Mouse (Mus musculus): ENCODE data around the gene Foxs1. TPM values are rescaled to one million over a fixed set of nuclear protein-coding genes. Genes with fewer than 3 reads are reported as not detected.
A peak's percentile ranks its signal among the peaks of the same experiment; 100 is the strongest.

Foxs1 gene
- total RNA-seq, 4 experiments from 2014 or later, result 2.0 to 3.5 (median 2.2) TPM

DNA sequence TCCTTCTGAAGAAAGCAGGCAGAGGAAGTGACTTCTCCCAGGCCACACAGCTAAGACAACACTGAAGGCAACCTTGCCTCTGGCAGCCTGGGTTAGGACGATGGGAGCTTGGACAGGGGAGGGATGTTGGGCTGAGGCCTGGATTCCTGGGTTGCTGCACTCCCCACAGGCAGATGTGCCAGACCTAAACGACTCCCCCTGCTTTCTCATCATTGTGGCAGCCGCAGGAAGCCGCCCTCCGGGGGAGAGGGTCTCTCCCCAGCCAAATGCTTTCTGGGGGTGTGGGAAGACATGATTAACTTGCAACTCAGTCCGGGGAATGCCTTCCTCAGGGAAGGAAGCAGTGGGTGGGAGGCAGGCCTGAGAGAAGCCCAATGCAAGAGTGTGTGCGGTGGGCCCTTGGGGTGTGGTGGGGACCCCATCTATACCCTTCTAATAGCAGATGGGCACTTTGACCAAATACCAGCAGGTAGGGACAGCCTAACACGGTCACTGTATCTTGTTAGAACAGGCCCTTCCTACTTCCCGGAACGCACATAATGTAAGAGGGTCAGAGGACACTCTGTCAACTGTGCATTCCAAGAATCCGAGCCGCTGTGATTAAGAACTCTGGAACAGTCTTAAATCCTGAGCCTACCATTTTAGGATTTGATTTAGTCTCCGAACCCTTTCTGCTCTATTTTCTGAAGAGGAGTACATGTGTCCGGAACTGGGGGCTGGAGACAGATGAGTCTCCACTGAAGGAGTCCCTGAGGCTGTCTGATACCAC is 4.6 kb downstream of the Foxs1 start:
- DNase-seq, result no peak

- no peak for DNase-seq
Observed at GRCm38 (mm10) chr2:152927371-152927770, 5.6 kb downstream of the Foxs1 start.

GRCm38 (mm10) chr2:152926896-152927295 is 6.1 kb downstream of the Foxs1 start:
- DNase-seq, result no peak

DNA sequence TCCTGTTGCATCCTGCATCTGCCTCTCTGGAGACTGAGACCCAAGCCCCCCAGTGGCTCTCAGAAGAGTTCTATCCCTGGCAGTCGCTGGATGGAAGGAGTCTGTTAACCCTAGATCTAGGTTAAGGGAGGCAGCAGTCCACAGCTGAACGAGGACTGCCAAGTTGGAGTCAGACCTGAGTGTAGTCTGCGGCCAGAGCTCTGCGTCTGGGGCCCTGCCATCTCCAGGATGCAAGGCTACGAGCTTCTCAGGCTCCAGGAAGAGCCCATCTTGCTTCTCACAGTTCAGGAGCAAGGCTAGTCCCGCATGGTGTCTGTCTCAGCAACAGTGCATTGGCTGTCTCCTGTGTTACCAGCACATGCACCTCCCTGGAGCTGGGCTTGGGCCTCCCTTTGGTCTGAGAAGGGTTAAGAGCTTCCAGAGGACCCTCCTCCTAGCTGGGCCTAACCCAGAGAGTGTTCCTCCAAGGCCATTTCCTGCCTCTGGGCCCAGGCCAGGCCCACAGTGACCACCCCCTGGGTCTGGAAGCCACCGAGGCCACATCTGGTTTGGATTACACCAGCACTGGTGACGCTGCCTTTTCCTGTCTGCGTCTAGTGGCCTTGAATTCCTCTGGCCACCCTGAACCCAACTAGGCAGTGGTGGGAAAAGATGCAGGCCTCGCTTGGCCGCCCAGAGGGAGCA is 7.7 kb downstream of the Foxs1 start:
- peak; percentile 81 for DNase-seq

DNA sequence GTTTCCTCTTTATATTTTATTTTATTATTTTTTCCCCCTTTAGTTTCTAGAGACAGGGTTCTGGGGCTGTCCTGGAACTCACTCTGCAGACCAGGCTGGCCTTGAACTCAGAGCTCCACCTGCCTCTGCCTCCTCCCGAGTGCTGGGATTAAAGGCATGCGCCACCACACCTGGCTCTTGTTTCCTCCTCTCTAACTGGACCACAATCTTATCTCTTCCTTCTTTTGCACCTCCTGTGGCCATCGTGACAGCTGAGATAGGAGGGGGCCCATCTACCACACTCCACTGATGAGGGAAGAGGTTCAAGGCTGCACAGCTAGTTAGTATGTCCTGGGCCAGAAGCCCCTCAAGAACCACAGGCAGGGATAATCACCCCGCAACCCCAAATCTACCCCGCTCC is 8.5 kb downstream of the Foxs1 start:
- DNase-seq, result no peak

GRCm38 (mm10) chr2:152924128-152924527 is 8.9 kb downstream of the Foxs1 start:
- DNase-seq, result no peak

- no peak for DNase-seq
Observed at GRCm38 (mm10) chr2:152923621-152924020, 9.4 kb downstream of the Foxs1 start.

DNA sequence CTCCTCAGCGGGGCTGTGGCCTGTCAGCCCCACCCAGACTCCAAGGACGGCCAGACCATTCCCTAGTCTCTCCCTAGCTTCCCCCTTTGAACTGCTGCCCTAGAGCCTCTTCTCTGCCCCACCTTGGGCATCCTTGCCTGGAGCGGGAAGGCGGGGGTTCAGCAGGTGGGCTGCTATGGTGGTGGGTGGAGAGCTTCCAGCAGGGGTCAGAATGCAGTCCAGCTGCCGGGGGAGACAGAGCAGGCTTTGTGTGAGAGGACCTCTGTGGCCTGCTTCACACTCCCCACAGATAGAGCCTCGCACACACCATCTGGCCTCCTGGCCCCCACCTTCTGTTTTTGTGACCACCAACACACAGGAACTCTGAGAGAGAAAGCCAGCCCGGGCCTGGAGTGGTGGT is 10.6 kb downstream of the Foxs1 start:
- DNase-seq, result no peak

- DNase-seq, result no peak
Observed at GRCm38 (mm10) chr2:152917671-152918070, 15.3 kb downstream of the Foxs1 start.

GRCm38 (mm10) chr2:152916111-152916510 is 16.9 kb downstream of the Foxs1 start:
- no peak for DNase-seq

DNA sequence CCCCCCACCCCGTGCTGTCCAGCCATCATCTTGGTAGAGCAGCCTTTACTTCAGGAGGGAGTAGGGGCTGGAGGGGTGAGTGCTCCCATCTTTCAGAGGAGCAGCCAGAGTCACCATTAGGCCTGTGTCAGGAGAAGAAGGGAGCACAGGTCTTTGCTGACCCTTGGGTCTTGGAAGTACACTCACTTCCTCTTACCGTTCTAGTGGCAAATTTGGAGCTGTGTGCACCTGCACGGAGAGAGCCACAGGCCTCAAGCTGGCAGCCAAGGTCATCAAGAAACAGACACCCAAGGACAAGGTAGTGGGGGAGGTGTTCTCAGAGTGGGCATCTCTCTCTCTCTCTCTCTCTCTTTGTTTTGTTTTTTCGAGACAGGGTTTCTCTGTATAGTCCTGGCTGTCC is 17.6 kb downstream of the Foxs1 start:
- DNase-seq, result no peak

DNA sequence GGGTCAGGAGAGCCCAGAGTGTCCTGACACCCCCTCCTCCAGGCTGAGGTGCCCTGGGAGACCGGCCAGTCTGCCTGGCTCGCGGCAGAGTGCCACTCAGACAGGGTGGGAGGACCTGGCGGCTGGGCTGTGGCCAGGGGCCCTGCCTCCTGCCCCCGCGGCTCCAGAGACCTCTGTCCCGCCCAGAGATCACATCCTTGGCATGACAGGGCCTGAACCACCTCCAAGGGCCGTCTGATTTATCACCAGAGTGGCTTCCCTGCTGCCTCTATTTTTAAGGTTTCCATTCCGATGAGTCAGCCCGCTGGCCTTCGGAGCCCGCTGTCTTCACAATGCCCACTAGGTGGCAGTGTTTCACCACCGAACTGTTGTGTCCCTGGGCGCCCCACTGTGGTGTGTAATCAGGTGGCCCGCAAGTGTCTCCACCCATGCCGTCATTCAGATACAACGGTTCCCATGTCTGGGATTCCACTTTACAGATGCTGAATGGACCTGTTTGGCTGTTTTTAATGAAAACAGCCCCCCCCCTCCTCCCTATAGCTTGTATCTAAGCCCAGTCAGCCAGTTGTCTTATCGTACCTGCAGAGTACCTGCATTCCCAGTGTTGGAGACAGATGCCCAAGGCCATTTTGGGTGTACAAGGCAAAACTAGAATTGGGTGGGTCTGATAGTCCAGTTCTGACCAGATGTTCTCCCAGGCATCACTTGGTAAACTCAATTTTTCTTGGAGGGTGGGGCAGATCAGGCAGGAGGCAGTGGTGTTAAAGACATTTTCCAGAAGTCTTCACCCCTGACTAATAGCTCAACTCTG is 18.5 kb downstream of the Foxs1 start:
- DNase-seq, result peak; percentile 92

- DNase-seq, result no peak
Observed at GRCm38 (mm10) chr2:152913471-152913870, 19.5 kb downstream of the Foxs1 start.

GRCm38 (mm10) chr2:152911432-152911831 is 21.6 kb downstream of the Foxs1 start:
- no peak for DNase-seq

DNA sequence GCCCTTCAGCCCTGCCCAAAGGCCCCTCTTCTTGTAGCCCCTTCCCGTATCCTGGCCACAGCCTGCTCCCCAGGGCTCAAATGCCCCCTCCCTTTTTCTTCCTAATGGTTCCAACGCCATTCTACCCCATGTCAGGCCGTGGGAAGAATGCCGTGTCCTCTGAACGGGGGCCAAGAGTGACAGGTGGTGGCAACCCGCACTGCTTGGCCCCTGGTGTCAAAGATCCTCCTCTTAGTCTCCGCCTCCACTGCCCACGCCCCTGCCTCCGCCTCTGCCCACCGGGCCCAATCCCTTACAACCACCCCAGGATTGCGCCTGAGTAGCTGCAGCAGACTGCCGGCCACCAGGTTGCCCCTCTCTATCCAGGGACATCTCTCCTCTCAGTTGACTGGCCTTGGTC is 22.0 kb downstream of the Foxs1 start, which contains the start of gene Mylk2:
TSS of gene Mylk2 (plus strand) at position 322 of the 400 bp plus-strand sequence.
- DNase-seq, result no peak

GRCm38 (mm10) chr2:152909848-152910247 is 23.2 kb downstream of the Foxs1 start:
- DNase-seq, result no peak

DNA sequence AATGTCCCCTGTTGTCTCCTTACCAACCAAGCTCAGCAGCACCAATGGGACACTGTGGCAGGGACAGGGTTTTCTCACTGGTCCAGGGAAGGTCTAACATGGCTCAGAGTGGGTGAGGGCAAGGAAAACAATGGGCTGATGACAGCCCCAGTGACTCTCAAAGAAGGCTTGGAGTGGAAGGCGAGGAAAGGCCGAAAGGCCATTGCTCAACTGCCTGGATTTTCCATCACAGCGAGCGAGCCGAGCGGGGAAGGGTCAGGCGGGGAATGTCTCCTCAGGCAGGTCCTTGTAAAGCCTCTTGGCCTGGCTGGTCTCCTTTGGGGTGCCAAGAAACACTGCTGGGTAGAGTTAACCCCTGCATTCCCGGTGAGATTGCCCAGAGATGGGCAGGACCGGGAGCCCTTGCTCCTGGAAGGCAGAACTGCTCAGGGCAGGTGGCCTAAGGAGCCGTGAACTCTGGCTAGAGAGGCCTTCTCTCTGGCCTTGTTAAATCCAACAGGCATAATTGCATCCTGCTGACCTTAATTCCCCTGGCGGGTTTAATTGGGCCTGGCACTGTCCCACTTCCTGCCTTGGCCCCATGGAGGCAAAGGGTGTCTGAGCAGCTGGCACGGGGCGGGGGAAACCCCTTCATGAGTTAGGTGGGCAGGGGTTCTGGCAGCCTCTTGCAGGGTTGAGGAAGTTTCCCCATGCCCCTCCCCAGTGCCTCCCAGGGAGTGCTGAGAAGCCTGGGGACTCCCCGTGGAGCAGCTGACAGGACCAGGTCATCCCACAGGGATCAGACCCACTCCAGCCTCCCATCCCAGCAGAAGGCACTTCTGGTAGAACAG is 25.7 kb downstream of the Foxs1 start:
- no peak for DNase-seq

- no peak for DNase-seq
Observed at GRCm38 (mm10) chr2:152906274-152907037, 26.6 kb downstream of the Foxs1 start.

DNA sequence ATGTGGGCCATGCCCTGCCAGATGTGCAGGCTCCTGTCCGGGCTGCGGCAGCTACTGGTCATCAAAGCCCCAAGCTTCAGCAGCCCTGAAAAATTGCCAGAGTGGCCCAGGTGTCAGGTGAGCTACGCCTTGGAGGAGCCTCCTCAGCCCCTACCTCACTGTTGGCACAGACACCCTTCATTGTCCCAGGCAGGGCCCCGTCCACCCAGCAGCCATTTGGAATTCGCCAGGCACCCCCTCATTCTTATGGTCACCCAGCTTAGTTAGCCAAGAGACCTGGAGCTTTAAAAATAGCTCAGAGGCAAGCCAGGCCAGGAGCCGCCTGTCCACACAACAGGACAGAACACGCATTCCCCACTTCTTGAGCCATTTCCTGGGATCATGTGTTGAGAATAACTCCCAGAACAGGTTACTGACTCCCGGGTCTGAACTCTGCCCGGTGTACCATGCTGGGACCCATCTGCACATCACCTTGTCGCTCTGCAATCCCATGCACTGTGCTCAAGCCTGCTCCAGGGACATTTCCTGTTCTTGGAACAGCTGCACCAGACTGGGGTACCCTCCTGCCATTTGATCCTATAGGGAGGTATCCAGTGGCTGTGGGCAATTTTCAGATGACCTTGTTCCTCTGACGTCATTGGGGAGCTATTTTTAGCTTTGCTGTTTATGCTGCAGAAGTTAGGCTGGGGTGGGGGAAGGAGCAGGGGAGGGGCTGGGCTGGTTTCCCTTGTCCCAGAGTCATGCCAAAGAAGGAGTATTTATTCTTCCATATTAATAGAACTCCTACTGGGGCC is 27.8 kb downstream of the Foxs1 start:
- DNase-seq, result no peak

GRCm38 (mm10) chr2:152904127-152904643 is 28.8 kb downstream of the Foxs1 start:
- DNase-seq, result no peak
